ENCODE assay signal across 8 mouse cellular contexts in genomic region chr17:34632261-34632691, GRCm38 (mm10). TPM values are rescaled to one million over a fixed set of nuclear protein-coding genes. Genes with fewer than 3 reads are reported as not detected.
A peak's percentile ranks its signal among the peaks of the same experiment; 100 is the strongest.
DNase-seq lines count a peak whose midpoint lies in the region; ATAC-seq and TF ChIP-seq lines count a peak whose summit lies in the region.

No protein-coding gene starts in this region.

- peak overlapping the region; percentile 69 for H3K4me3 ChIP-seq in forebrain, embryonic 15.5 days
- peak overlapping the region; percentile 39 for H3K4me3 ChIP-seq in liver, postnatal 0 days (ENCODE audit: low read depth, low read length)
- peak overlapping the region; percentile 74 for H3K4me3 ChIP-seq in neural tube, embryonic 13.5 days

- peaks cover 21% of the 10 kb centered on the region for H3K27me3 ChIP-seq in forebrain, embryonic 15.5 days
- peaks cover 43% of the 10 kb centered on the region for H3K27me3 ChIP-seq in liver, postnatal 0 days (ENCODE audit: insufficient read depth, low read length)
- peaks cover 51% of the 10 kb centered on the region for H3K27me3 ChIP-seq in neural tube, embryonic 13.5 days

- ATAC-seq in CD4-positive, CD25-positive, alpha-beta regulatory T cell, adult 4 months: peak; percentile 56
- peak; percentile 9; the same call in 1 of the 2 replicates for ATAC-seq in forebrain, embryonic 15.5 days (replicated peaks)
- peak; percentile 32 for ATAC-seq in liver, postnatal 0 days
- no peak for ATAC-seq in neural tube, embryonic 13.5 days (ENCODE audit: low read depth)

- intact Hi-C loops in heart, postnatal 25 days (cut with DNase I): no loop called here

- no peak for TF ChIP-seq CTCF in liver, postnatal 0 days (IDR thresholded peaks at IDR 0.05; ENCODE audit: low read depth)

- peaks cover 50% of the 10 kb centered on the region for H3K4me1 ChIP-seq in forebrain, embryonic 15.5 days
- peaks cover 36% of the 10 kb centered on the region for H3K4me1 ChIP-seq in liver, postnatal 0 days (ENCODE audit: insufficient read depth)
- H3K4me1 ChIP-seq in neural tube, embryonic 13.5 days (replicated peaks): peaks cover 49% of the 10 kb centered on the region

- H3K4me2 ChIP-seq in forebrain, embryonic 15.5 days (replicated peaks): peak overlapping the region; percentile 96
- peak overlapping the region; percentile 69 for H3K4me2 ChIP-seq in liver, postnatal 0 days (ENCODE audit: low read depth, low read length)
- peak overlapping the region; percentile 75 for H3K4me2 ChIP-seq in neural tube, embryonic 13.5 days

- DNase-seq in cerebellum, adult 11-12 months: peak; percentile 92
- peak; percentile 82 for DNase-seq in heart, postnatal 25 days (ENCODE audit: low spot score)
- peak; percentile 91 for DNase-seq in layer of hippocampus, adult 18-20 months (ENCODE audit: low spot score in 2 of 2)
- DNase-seq in liver, postnatal 0 days: peak; percentile 73
- DNase-seq in testis, postnatal 14 days (ENCODE audit: low spot score): peak; percentile 86

- no peak for TF ChIP-seq EP300 in liver, postnatal 0 days (IDR thresholded peaks at IDR 0.05; ENCODE audit: low read depth)

- no peaks in the 10 kb centered on the region for H3K36me3 ChIP-seq in forebrain, embryonic 15.5 days
- H3K36me3 ChIP-seq in liver, postnatal 0 days (replicated peaks; ENCODE audit: insufficient read depth, low read length): no peaks in the 10 kb centered on the region
- H3K36me3 ChIP-seq in neural tube, embryonic 13.5 days: no peaks in the 10 kb centered on the region

- H3K27ac ChIP-seq in forebrain, embryonic 15.5 days (replicated peaks): no peak overlapping the region
- peak overlapping the region; percentile 57; the same call in 1 of the 2 replicates for H3K27ac ChIP-seq in liver, postnatal 0 days (ENCODE audit: low read depth)
- H3K27ac ChIP-seq in neural tube, embryonic 13.5 days (replicated peaks): no peak overlapping the region

- peak overlapping the region; percentile 38 for H3K9ac ChIP-seq in forebrain, embryonic 15.5 days (replicated peaks)
- no peak overlapping the region for H3K9ac ChIP-seq in liver, postnatal 0 days (replicated peaks)
- peak overlapping the region; percentile 67 for H3K9ac ChIP-seq in neural tube, embryonic 13.5 days

- WGBS in forebrain, embryonic 15.5 days: 2% methylated on average over 26 of the region's 26 CpGs
- 2% methylated on average over 26 of the region's 26 CpGs for WGBS in liver, postnatal 0 days (ENCODE audit: insufficient replicate concordance)
- 1% methylated on average over 26 of the region's 26 CpGs for WGBS in neural tube, embryonic 13.5 days

- no peaks in the 10 kb centered on the region for H3K9me3 ChIP-seq in forebrain, embryonic 15.5 days
- H3K9me3 ChIP-seq in liver, postnatal 0 days (ENCODE audit: low read length): no peaks in the 10 kb centered on the region; the same call in 1 of the 2 replicates
- no peaks in the 10 kb centered on the region for H3K9me3 ChIP-seq in neural tube, embryonic 13.5 days

RNA-seq across cellular contexts. Expression of gene Prrt1, which starts 2.9 kb away (rescaled TPM):
- polyA plus RNA-seq in CD4-positive, CD25-positive, alpha-beta regulatory T cell, adult 4 months (2017; shearing (Covaris generic)): 1 to 10 TPM; 1.4 to 2.2 TPM
- polyA plus RNA-seq in forebrain, embryonic 15.5 days (2015; fragmentation: Nextera tagmentation; extraction: Ambion mirVana): 6.8 and 7.4 TPM in 2 replicates
- total RNA-seq in heart, postnatal 25 days (2021): 1 to 10 TPM; 1.1 to 1.9 TPM
- 100 to 1,000 TPM; 265 to 276 TPM for total RNA-seq in layer of hippocampus, adult 18-20 months (2021)
- 0.05 TPM in 1 of 2 replicates, not detected in the other for polyA plus RNA-seq in liver, postnatal 0 days (2015; fragmentation: Nextera tagmentation; extraction: Ambion mirVana)
- 3.8 and 4.2 TPM in 2 replicates for polyA plus RNA-seq in neural tube, embryonic 13.5 days (2015; fragmentation: Nextera tagmentation; extraction: Ambion mirVana)

RNA-seq across cellular contexts. Expression of gene Ppt2, which starts 4.0 kb away (rescaled TPM):
- 10 to 100 TPM; 20.6 to 32.2 TPM for polyA plus RNA-seq in CD4-positive, CD25-positive, alpha-beta regulatory T cell, adult 4 months (2017; shearing (Covaris generic))
- polyA plus RNA-seq in forebrain, embryonic 15.5 days (2015; fragmentation: Nextera tagmentation; extraction: Ambion mirVana): 17.2 and 18.2 TPM in 2 replicates
- 10 to 100 TPM; 53.2 to 53.7 TPM for total RNA-seq in heart, postnatal 25 days (2021)
- 10 to 100 TPM; 47.9 to 49.3 TPM for total RNA-seq in layer of hippocampus, adult 18-20 months (2021)
- 19.3 and 19.8 TPM in 2 replicates for polyA plus RNA-seq in liver, postnatal 0 days (2015; fragmentation: Nextera tagmentation; extraction: Ambion mirVana)
- 23.7 and 25.0 TPM in 2 replicates for polyA plus RNA-seq in neural tube, embryonic 13.5 days (2015; fragmentation: Nextera tagmentation; extraction: Ambion mirVana)

RNA-seq across cellular contexts. Expression of gene Fkbpl, which starts 12.3 kb away (rescaled TPM):
- 1 to 10 TPM; 3.6 to 5.9 TPM for polyA plus RNA-seq in CD4-positive, CD25-positive, alpha-beta regulatory T cell, adult 4 months (2017; shearing (Covaris generic))
- polyA plus RNA-seq in forebrain, embryonic 15.5 days (2015; fragmentation: Nextera tagmentation; extraction: Ambion mirVana): 15.3 and 15.8 TPM in 2 replicates
- total RNA-seq in heart, postnatal 25 days (2021): 1 to 10 TPM; 6.2 to 6.6 TPM
- total RNA-seq in layer of hippocampus, adult 18-20 months (2021): 10 to 100 TPM; 16.6 to 18.0 TPM
- 5.6 and 5.8 TPM in 2 replicates for polyA plus RNA-seq in liver, postnatal 0 days (2015; fragmentation: Nextera tagmentation; extraction: Ambion mirVana)
- polyA plus RNA-seq in neural tube, embryonic 13.5 days (2015; fragmentation: Nextera tagmentation; extraction: Ambion mirVana): 17.1 and 18.6 TPM in 2 replicates

RNA-seq across cellular contexts. Expression of gene Atf6b, which starts 14.7 kb away (rescaled TPM):
- polyA plus RNA-seq in CD4-positive, CD25-positive, alpha-beta regulatory T cell, adult 4 months (2017; shearing (Covaris generic)): 10 to 100 TPM; 15.2 to 20.2 TPM
- polyA plus RNA-seq in forebrain, embryonic 15.5 days (2015; fragmentation: Nextera tagmentation; extraction: Ambion mirVana): 111 and 112 TPM in 2 replicates
- 10 to 100 TPM; 15.6 to 17.8 TPM for total RNA-seq in heart, postnatal 25 days (2021)
- total RNA-seq in layer of hippocampus, adult 18-20 months (2021): 10 to 100 TPM; 83.4 to 95.0 TPM
- polyA plus RNA-seq in liver, postnatal 0 days (2015; fragmentation: Nextera tagmentation; extraction: Ambion mirVana): 12.9 and 13.0 TPM in 2 replicates
- 106 TPM in 2 replicates for polyA plus RNA-seq in neural tube, embryonic 13.5 days (2015; fragmentation: Nextera tagmentation; extraction: Ambion mirVana)

RNA-seq across cellular contexts. Expression of gene Egfl8, which starts 16.5 kb away (rescaled TPM):
- 1 to 10 TPM; 1.9 to 2.8 TPM for polyA plus RNA-seq in CD4-positive, CD25-positive, alpha-beta regulatory T cell, adult 4 months (2017; shearing (Covaris generic))
- polyA plus RNA-seq in forebrain, embryonic 15.5 days (2015; fragmentation: Nextera tagmentation; extraction: Ambion mirVana): 6.1 and 7.4 TPM in 2 replicates
- 1 to 10 TPM; 1.7 to 1.8 TPM for total RNA-seq in heart, postnatal 25 days (2021)
- total RNA-seq in layer of hippocampus, adult 18-20 months (2021): 1 to 10 TPM; 2.0 to 2.4 TPM
- polyA plus RNA-seq in liver, postnatal 0 days (2015; fragmentation: Nextera tagmentation; extraction: Ambion mirVana): 0.46 and 0.66 TPM in 2 replicates
- polyA plus RNA-seq in neural tube, embryonic 13.5 days (2015; fragmentation: Nextera tagmentation; extraction: Ambion mirVana): 21.8 and 28.4 TPM in 2 replicates
